Mouse (Mus musculus): ENCODE results near the gene Xlr3a. TPM values are rescaled to one million over a fixed set of nuclear protein-coding genes. Genes with fewer than 3 reads are reported as not detected.

The Xlr3a gene
- polyA plus RNA-seq (2014; fragmentation: Illumina TruSeq; extraction: RNeasy Lipid Tissue Mini Kit (QIAGEN cat#74804); ENCODE audit: insufficient read depth, low read depth, low replicate concordance) = 0.30 TPM

GRCm38 (mm10) chrX:73096941-73097508, at the start of gene Xlr3a:
Gene Xlr3a, minus strand, starts transcription at chrX:73097095.

GRCm38 (mm10) chrX:73116747-73117146, 19.9 kb upstream of the Xlr3a start, which contains the start of gene Gm14685:
Gene Gm14685, plus strand, starts transcription at chrX:73117047.

GRCm38 (mm10) chrX:73082267-73083055, 14.4 kb downstream of the Xlr3a start, which contains the start of gene Xlr4a:
Gene Xlr4a, minus strand, starts transcription at chrX:73082478.

GRCm38 (mm10) chrX:73064415-73064793, 32.5 kb downstream of the Xlr3a start, which contains the start of gene Pnma3:
Gene Pnma3, plus strand, starts transcription at chrX:73064787.

GRCm38 (mm10) chrX:73037003-73037402, 59.9 kb downstream of the Xlr3a start, which contains the start of gene Pnma5:
Gene Pnma5, minus strand, starts transcription at chrX:73037103.

Other genes with a start within 250 kb of the Xlr3a start
- gene Cetn2, start 178.7 kb downstream of the Xlr3a start, polyA plus RNA-seq (2014; fragmentation: Illumina TruSeq; extraction: RNeasy Lipid Tissue Mini Kit (QIAGEN cat#74804); ENCODE audit: insufficient read depth, low read depth, low replicate concordance) = 80.2 TPM
- 14.0 TPM for gene Nsdhl, start 178.5 kb downstream of the Xlr3a start, polyA plus RNA-seq (2014; fragmentation: Illumina TruSeq; extraction: RNeasy Lipid Tissue Mini Kit (QIAGEN cat#74804); ENCODE audit: insufficient read depth, low read depth, low replicate concordance)
- 4.2 TPM for gene Zfp185, start 109.8 kb downstream of the Xlr3a start, polyA plus RNA-seq (2014; fragmentation: Illumina TruSeq; extraction: RNeasy Lipid Tissue Mini Kit (QIAGEN cat#74804); ENCODE audit: insufficient read depth, low read depth, low replicate concordance)
- gene Pnma5, start 60.0 kb downstream of the Xlr3a start, polyA plus RNA-seq (2014; fragmentation: Illumina TruSeq; extraction: RNeasy Lipid Tissue Mini Kit (QIAGEN cat#74804); ENCODE audit: insufficient read depth, low read depth, low replicate concordance) = not detected
- not detected for gene Pnma3, start 32.3 kb downstream of the Xlr3a start, polyA plus RNA-seq (2014; fragmentation: Illumina TruSeq; extraction: RNeasy Lipid Tissue Mini Kit (QIAGEN cat#74804); ENCODE audit: insufficient read depth, low read depth, low replicate concordance)
- 2.3 TPM for gene Xlr4a, start 14.6 kb downstream of the Xlr3a start, polyA plus RNA-seq (2014; fragmentation: Illumina TruSeq; extraction: RNeasy Lipid Tissue Mini Kit (QIAGEN cat#74804); ENCODE audit: insufficient read depth, low read depth, low replicate concordance)
- not detected for gene Gm14685, start 20.0 kb upstream of the Xlr3a start, polyA plus RNA-seq (2014; fragmentation: Illumina TruSeq; extraction: RNeasy Lipid Tissue Mini Kit (QIAGEN cat#74804); ENCODE audit: insufficient read depth, low read depth, low replicate concordance)
- not detected for gene Xlr5b, start 51.7 kb upstream of the Xlr3a start, polyA plus RNA-seq (2014; fragmentation: Illumina TruSeq; extraction: RNeasy Lipid Tissue Mini Kit (QIAGEN cat#74804); ENCODE audit: insufficient read depth, low read depth, low replicate concordance)
- 0.70 TPM for gene DXBay18, start 52.4 kb upstream of the Xlr3a start, polyA plus RNA-seq (2014; fragmentation: Illumina TruSeq; extraction: RNeasy Lipid Tissue Mini Kit (QIAGEN cat#74804); ENCODE audit: insufficient read depth, low read depth, low replicate concordance)
- gene Spin2d, start 79.9 kb upstream of the Xlr3a start, polyA plus RNA-seq (2014; fragmentation: Illumina TruSeq; extraction: RNeasy Lipid Tissue Mini Kit (QIAGEN cat#74804); ENCODE audit: insufficient read depth, low read depth, low replicate concordance) = not detected
- gene Xlr3b, start 95.1 kb upstream of the Xlr3a start, polyA plus RNA-seq (2014; fragmentation: Illumina TruSeq; extraction: RNeasy Lipid Tissue Mini Kit (QIAGEN cat#74804); ENCODE audit: insufficient read depth, low read depth, low replicate concordance) = 1.1 TPM
- 3.0 TPM for gene Xlr4b, start 117.2 kb upstream of the Xlr3a start, polyA plus RNA-seq (2014; fragmentation: Illumina TruSeq; extraction: RNeasy Lipid Tissue Mini Kit (QIAGEN cat#74804); ENCODE audit: insufficient read depth, low read depth, low replicate concordance)
- gene F8a, start 131.2 kb upstream of the Xlr3a start, polyA plus RNA-seq (2014; fragmentation: Illumina TruSeq; extraction: RNeasy Lipid Tissue Mini Kit (QIAGEN cat#74804); ENCODE audit: insufficient read depth, low read depth, low replicate concordance) = 6.4 TPM
- gene Xlr4c, start 146.0 kb upstream of the Xlr3a start, polyA plus RNA-seq (2014; fragmentation: Illumina TruSeq; extraction: RNeasy Lipid Tissue Mini Kit (QIAGEN cat#74804); ENCODE audit: insufficient read depth, low read depth, low replicate concordance) = 1.5 TPM
- gene Xlr3c, start 168.3 kb upstream of the Xlr3a start, polyA plus RNA-seq (2014; fragmentation: Illumina TruSeq; extraction: RNeasy Lipid Tissue Mini Kit (QIAGEN cat#74804); ENCODE audit: insufficient read depth, low read depth, low replicate concordance) = not detected
- gene Xlr5a, start 195.9 kb upstream of the Xlr3a start, polyA plus RNA-seq (2014; fragmentation: Illumina TruSeq; extraction: RNeasy Lipid Tissue Mini Kit (QIAGEN cat#74804); ENCODE audit: insufficient read depth, low read depth, low replicate concordance) = not detected
- not detected for gene Xlr5c, start 195.9 kb upstream of the Xlr3a start, polyA plus RNA-seq (2014; fragmentation: Illumina TruSeq; extraction: RNeasy Lipid Tissue Mini Kit (QIAGEN cat#74804); ENCODE audit: insufficient read depth, low read depth, low replicate concordance)
- gene Gm45015, start 239.7 kb upstream of the Xlr3a start, polyA plus RNA-seq (2014; fragmentation: Illumina TruSeq; extraction: RNeasy Lipid Tissue Mini Kit (QIAGEN cat#74804); ENCODE audit: insufficient read depth, low read depth, low replicate concordance) = not detected
- 4.8 TPM for gene Zfp275, start 245.5 kb upstream of the Xlr3a start, polyA plus RNA-seq (2014; fragmentation: Illumina TruSeq; extraction: RNeasy Lipid Tissue Mini Kit (QIAGEN cat#74804); ENCODE audit: insufficient read depth, low read depth, low replicate concordance)